Mouse (Mus musculus) liver, embryonic 14.5 days (tissue): ENCODE measurements at regions not wholly inside any gene's neighbourhood (a gene's known extent, or its start where the extent isn't known, plus 50 kb on each side); places are given as distances from the start of the nearest gene placed in this dataset.

Source experiments
- ATAC-seq: fragments of 200-750 bp; cut with Nextera tagmentation; 2 replicates; pipeline ENCODE4 v1.8.0; 2017; ENCODE audit warnings: moderate number of reproducible peaks, mild to moderate bottlenecking, moderate library complexity; ENCODE audit not compliant: insufficient read depth
- DNase-seq, 3 experiments: peaks; one replicate each; pipeline ENCODE4 v3.0.0-alpha.2; 2012 to 2013; ENCODE audit warnings: low read depth in 3 of 3, low spot score in 3 of 3
- H3K27ac ChIP-seq: fragments of 300-500 bp; sonication (generic); 2 replicates; pipeline ENCODE4 v1.5.1; 2014; ENCODE audit warnings: moderate library complexity, mild to moderate bottlenecking, control low read depth, inconsistent platforms
- H3K27me3 ChIP-seq: fragments of 300-500 bp; sonication (generic); 2 replicates; pipeline ENCODE4 v1.6.1; 2014; ENCODE audit warnings: mild to moderate bottlenecking, low read length, moderate library complexity; ENCODE audit not compliant: control insufficient read depth, insufficient read depth
- H3K36me3 ChIP-seq: fragments of 300-500 bp; sonication (generic); replicated peaks from 2 replicates; pipeline ENCODE4 v1.6.1; 2014; ENCODE audit warnings: low read depth; ENCODE audit not compliant: control insufficient read depth, insufficient read depth
- H3K4me1 ChIP-seq, 2 experiments: fragments of 200-500 bp in 1 of 2; fragments of 300-500 bp in 1 of 2; sonication (generic) in 1 of 2; replicated peaks; 2 replicates each; pipeline ENCODE4 v1.6.1; 2012 to 2014; ENCODE audit warnings: antibody characterized with exemption in 1 of 2, inconsistent platforms in 1 of 2, low read length in 1 of 2; ENCODE audit not compliant: control insufficient read depth in 2 of 2, insufficient read depth in 2 of 2
- H3K4me2 ChIP-seq: fragments of 300-500 bp; sonication (generic); 2 replicates; pipeline ENCODE4 v1.6.1; 2014; ENCODE audit warnings: low read depth, mild to moderate bottlenecking, control low read depth, moderate library complexity
- H3K4me3 ChIP-seq, 2 experiments: fragments of 200-500 bp in 1 of 2; fragments of 300-500 bp in 1 of 2; sonication (generic) in 1 of 2; 2 replicates each; pipeline ENCODE4 v1.5.1; 2012 to 2014; ENCODE audit warnings: low read depth in 2 of 2, low read length in 2 of 2, mild to moderate bottlenecking in 2 of 2, control low read depth in 1 of 2, inconsistent platforms in 1 of 2, moderate library complexity in 1 of 2; ENCODE audit not compliant: insufficient read depth in 1 of 2
- H3K9ac ChIP-seq: fragments of 300-500 bp; sonication (generic); replicated peaks from 2 replicates; pipeline ENCODE4 v1.6.1; 2014; ENCODE audit warnings: mild to moderate bottlenecking, control low read depth, moderate library complexity
- H3K9me3 ChIP-seq: fragments of 300-500 bp; sonication (generic); 2 replicates; pipeline ENCODE4 v1.6.1; 2016; ENCODE audit warnings: low read length, mixed read lengths; ENCODE audit not compliant: control insufficient read depth
- CTCF ChIP-seq: IDR thresholded peaks from 2 replicates; pipeline ENCODE4 v1.5.1; 2016; ENCODE audit warnings: antibody characterized with exemption, low read depth, control low read depth
- EP300 ChIP-seq: IDR thresholded peaks from 2 replicates; pipeline ENCODE4 v1.6.1; 2016; ENCODE audit warnings: antibody characterized with exemption, low read depth
- WGBS: fragments of 180-500 bp; shearing (Covaris S2); extraction: QIAGEN DNeasy Blood & Tissue Kit; methylation state at CpG from one replicate; pipeline ENCODE4 v1.1.7; 2014; ENCODE audit not compliant: insufficient replicate concordance; 5-methylcytosine and 5-hydroxymethylcytosine counted together

- 80% methylated on average over 13 of the region's 13 CpGs for WGBS
- Histone ChIP-seq H3K27me3 (no peaks in the 10 kb centered on the region), H3K4me1 (no peaks in the 10 kb centered on the region), H3K9me3 (no peaks in the 10 kb centered on the region), H3K4me3 (no peak overlapping the region), H3K36me3 (no peaks in the 10 kb centered on the region), H3K4me2 (no peak overlapping the region), H3K9ac (no peak overlapping the region), H3K27ac (no peak overlapping the region)
- ATAC-seq (no peak), DNase-seq (no peak)
- TF ChIP-seq EP300, result no peak
- TF ChIP-seq CTCF, result no peak
These were observed 161.8 kb downstream of the Pmp22 start for GRCm38 (mm10) chr11:63290618-63291017.

DNA sequence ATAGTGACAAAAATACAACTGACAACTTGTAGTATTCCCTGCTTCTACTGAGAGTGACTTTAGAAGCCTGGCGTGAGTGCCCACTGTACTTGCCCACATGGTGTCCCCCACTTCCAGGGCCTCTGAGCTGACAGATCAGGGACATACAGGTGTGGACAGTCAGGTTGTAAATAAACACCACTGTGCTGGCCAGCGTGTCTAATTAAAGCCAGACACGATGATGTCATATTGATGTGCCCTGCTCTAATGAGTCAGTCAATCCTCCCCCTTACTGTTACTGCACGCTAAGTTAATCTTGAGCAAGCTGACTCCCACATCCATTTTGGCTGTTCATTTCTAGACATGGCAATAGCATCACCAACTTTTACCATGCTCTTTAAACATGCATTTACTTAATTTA, 164.7 kb downstream of the Pmp22 start:
- ATAC-seq (no peak), DNase-seq (no peak)
- WGBS, result 71% methylated on average over 4 of the region's 4 CpGs
- TF ChIP-seq EP300, result no peak
- TF ChIP-seq CTCF, result no peak
- no peak overlapping the region for H3K4me3 ChIP-seq
- H3K9ac ChIP-seq, result no peak overlapping the region
- H3K27me3 ChIP-seq, result no peaks in the 10 kb centered on the region
- H3K4me1 ChIP-seq, result no peaks in the 10 kb centered on the region
- H3K4me2 ChIP-seq, result no peak overlapping the region
- H3K27ac ChIP-seq, result no peak overlapping the region
- H3K9me3 ChIP-seq, result no peaks in the 10 kb centered on the region
- H3K36me3 ChIP-seq, result no peaks in the 10 kb centered on the region

DNA sequence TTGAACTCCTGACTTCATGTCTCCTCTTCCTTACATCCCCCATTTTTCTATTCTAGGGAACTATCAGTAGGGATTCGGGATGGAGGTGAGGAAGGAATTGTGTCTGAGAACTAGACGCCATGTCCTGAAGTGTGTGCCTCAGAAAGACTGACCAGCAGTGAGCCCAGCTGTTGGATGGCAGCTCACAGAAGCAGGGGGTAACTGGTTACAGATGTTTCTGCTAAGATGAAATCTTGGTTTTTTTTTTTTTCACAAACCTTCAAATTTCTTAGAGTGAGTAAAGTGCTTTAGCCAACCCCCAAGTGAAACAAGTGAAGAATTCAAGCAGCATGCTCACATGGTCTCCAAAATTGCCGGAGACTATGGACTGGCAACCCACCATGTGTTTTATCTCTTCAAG, 165.7 kb downstream of the Pmp22 start:
- Histone ChIP-seq H3K9me3 (no peaks in the 10 kb centered on the region), H3K4me2 (no peak overlapping the region), H3K36me3 (no peaks in the 10 kb centered on the region), H3K4me3 (no peak overlapping the region), H3K27me3 (no peaks in the 10 kb centered on the region), H3K9ac (no peak overlapping the region), H3K27ac (no peak overlapping the region), H3K4me1 (no peaks in the 10 kb centered on the region)
- TF ChIP-seq EP300 (no peak), CTCF (no peak)
- ATAC-seq (no peak), DNase-seq (no peak)
- 61% methylated on average over 3 of the region's 3 CpGs for WGBS

DNA sequence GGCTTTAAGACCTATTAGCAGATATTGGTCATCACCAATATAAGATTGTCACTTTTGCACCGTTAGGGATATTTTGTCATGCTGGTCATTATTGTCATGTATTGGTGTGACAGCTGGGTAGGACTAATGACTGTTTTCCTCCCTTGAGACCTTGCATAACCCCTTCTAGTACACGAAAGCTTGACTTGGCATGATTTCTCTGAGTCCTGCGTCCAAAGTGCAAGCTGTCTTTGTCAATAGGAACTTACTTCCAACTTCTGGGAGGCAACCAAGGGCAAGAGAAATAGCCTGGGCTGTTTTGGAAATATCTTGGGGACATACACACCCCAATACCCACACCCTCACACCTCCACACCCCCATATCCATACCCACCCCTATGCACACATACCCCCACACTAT, 167.7 kb downstream of the Pmp22 start:
- no peak overlapping the region for H3K9ac ChIP-seq
- 61% methylated on average over 3 of the region's 3 CpGs for WGBS
- TF ChIP-seq EP300 (no peak), CTCF (no peak)
- H3K36me3 ChIP-seq, result no peaks in the 10 kb centered on the region
- ATAC-seq, result no peak
- H3K4me1 ChIP-seq, result no peaks in the 10 kb centered on the region
- H3K27me3 ChIP-seq, result no peaks in the 10 kb centered on the region
- H3K27ac ChIP-seq, result no peak overlapping the region
- no peak overlapping the region for H3K4me2 ChIP-seq
- DNase-seq, result no peak
- H3K4me3 ChIP-seq, result no peak overlapping the region
- H3K9me3 ChIP-seq, result no peaks in the 10 kb centered on the region

DNA sequence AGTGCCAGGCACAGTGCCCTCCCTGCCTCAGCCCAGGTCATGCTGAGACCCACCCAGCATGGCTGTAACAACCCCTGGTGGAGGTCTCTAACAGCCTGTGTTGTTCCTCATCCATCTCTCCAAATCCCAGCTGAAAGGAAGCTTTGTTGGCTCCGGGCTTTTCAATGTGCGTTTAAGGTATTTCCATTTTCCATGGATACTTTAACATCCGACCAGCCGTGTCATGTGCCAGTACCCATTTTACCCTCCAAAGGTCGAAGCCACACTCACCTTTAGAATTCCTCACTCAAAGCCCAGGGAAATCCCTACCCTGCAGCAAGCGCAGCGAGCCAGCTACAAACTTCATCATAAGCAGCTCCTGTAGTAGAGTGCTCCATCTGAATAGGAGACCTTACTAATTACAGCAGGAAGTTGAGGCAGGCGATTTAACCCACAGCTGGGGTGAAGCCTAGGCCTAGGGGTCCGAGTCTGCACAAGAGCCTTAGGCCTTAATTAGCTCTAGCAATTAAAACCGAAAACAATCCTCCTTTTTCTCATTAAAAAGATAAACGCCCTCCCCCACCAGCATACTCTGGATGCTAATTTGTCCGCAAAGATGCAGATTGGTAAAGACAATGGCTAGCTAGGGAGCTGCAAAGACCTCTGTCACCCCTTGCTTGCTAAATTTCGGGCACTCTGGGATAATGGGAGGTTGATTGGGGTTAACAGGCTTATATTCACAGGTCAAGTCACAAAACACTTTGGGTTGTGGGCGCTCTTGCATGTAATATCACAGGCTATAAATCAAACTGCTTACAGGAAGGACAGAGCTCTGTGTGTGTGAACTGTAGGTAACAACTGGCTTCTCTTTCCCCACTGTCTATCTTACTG, 171.2 kb downstream of the Pmp22 start:
- H3K4me1 ChIP-seq, result no peaks in the 10 kb centered on the region
- no peak for TF ChIP-seq CTCF
- TF ChIP-seq EP300, result no peak
- 51% methylated on average over 14 of the region's 14 CpGs for WGBS

More for the DNA sequence above, 171.2 kb downstream of the Pmp22 start:
- H3K27me3 ChIP-seq, result no peaks in the 10 kb centered on the region
- H3K4me3 ChIP-seq, result no peak overlapping the region
- no peak overlapping the region for H3K27ac ChIP-seq
- DNase-seq, result no peak
- H3K9ac ChIP-seq, result no peak overlapping the region
- no peak overlapping the region for H3K4me2 ChIP-seq
- ATAC-seq, result no peak
- H3K9me3 ChIP-seq, result no peaks in the 10 kb centered on the region
- H3K36me3 ChIP-seq, result no peaks in the 10 kb centered on the region
